Mouse (Mus musculus) lung, postnatal 0 days (tissue): ENCODE measurements around the gene Erg.

Source experiments
- CTCF ChIP-seq: IDR thresholded peaks from 2 replicates; pipeline ENCODE4 v1.5.1; 2016; ENCODE audit warnings: antibody characterized with exemption, mild to moderate bottlenecking
- EP300 ChIP-seq: IDR thresholded peaks from 2 replicates; pipeline ENCODE4 v1.6.1; 2016; ENCODE audit warnings: antibody characterized with exemption, mild to moderate bottlenecking, control low read depth

DNA sequence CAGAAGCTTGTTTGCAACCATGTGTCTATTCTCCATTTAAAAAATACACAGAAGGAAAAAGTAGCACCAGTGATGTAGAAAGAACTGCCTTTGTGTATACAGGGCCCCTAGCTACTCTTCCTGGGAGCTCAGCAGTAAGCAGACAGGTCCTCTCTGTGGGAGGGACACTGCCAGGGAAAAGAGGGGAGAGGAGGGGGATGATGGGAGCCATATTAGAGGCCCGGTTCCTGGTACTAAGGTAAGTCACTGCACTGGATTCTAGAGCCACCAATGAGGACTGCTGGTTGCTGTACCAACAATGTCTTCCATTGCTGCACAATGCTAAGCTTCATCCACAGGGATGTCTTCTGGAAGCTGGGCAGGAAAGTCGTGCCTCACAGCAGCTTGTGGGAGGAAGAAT lies 80.3 kb downstream of the Erg start:
- TF ChIP-seq EP300 (no peak), CTCF (no peak)
